Mouse (Mus musculus) liver, embryonic 14.5 days (tissue): ENCODE measurements at regions not wholly inside any gene's neighbourhood (a gene's known extent, or its start where the extent isn't known, plus 50 kb on each side); places are given as distances from the start of the nearest gene placed in this dataset.

Source experiments
- ATAC-seq: fragments of 200-750 bp; cut with Nextera tagmentation; 2 replicates; pipeline ENCODE4 v1.8.0; 2017; ENCODE audit warnings: moderate number of reproducible peaks, mild to moderate bottlenecking, moderate library complexity; ENCODE audit not compliant: insufficient read depth
- DNase-seq, 3 experiments: peaks; one replicate each; pipeline ENCODE4 v3.0.0-alpha.2; 2012 to 2013; ENCODE audit warnings: low read depth in 3 of 3, low spot score in 3 of 3
- H3K27ac ChIP-seq: fragments of 300-500 bp; sonication (generic); 2 replicates; pipeline ENCODE4 v1.5.1; 2014; ENCODE audit warnings: moderate library complexity, mild to moderate bottlenecking, control low read depth, inconsistent platforms
- H3K27me3 ChIP-seq: fragments of 300-500 bp; sonication (generic); 2 replicates; pipeline ENCODE4 v1.6.1; 2014; ENCODE audit warnings: mild to moderate bottlenecking, low read length, moderate library complexity; ENCODE audit not compliant: control insufficient read depth, insufficient read depth
- H3K36me3 ChIP-seq: fragments of 300-500 bp; sonication (generic); replicated peaks from 2 replicates; pipeline ENCODE4 v1.6.1; 2014; ENCODE audit warnings: low read depth; ENCODE audit not compliant: control insufficient read depth, insufficient read depth
- H3K4me1 ChIP-seq, 2 experiments: fragments of 200-500 bp in 1 of 2; fragments of 300-500 bp in 1 of 2; sonication (generic) in 1 of 2; replicated peaks; 2 replicates each; pipeline ENCODE4 v1.6.1; 2012 to 2014; ENCODE audit warnings: antibody characterized with exemption in 1 of 2, inconsistent platforms in 1 of 2, low read length in 1 of 2; ENCODE audit not compliant: control insufficient read depth in 2 of 2, insufficient read depth in 2 of 2
- H3K4me2 ChIP-seq: fragments of 300-500 bp; sonication (generic); 2 replicates; pipeline ENCODE4 v1.6.1; 2014; ENCODE audit warnings: low read depth, mild to moderate bottlenecking, control low read depth, moderate library complexity
- H3K4me3 ChIP-seq, 2 experiments: fragments of 200-500 bp in 1 of 2; fragments of 300-500 bp in 1 of 2; sonication (generic) in 1 of 2; 2 replicates each; pipeline ENCODE4 v1.5.1; 2012 to 2014; ENCODE audit warnings: low read depth in 2 of 2, low read length in 2 of 2, mild to moderate bottlenecking in 2 of 2, control low read depth in 1 of 2, inconsistent platforms in 1 of 2, moderate library complexity in 1 of 2; ENCODE audit not compliant: insufficient read depth in 1 of 2
- H3K9ac ChIP-seq: fragments of 300-500 bp; sonication (generic); replicated peaks from 2 replicates; pipeline ENCODE4 v1.6.1; 2014; ENCODE audit warnings: mild to moderate bottlenecking, control low read depth, moderate library complexity
- H3K9me3 ChIP-seq: fragments of 300-500 bp; sonication (generic); 2 replicates; pipeline ENCODE4 v1.6.1; 2016; ENCODE audit warnings: low read length, mixed read lengths; ENCODE audit not compliant: control insufficient read depth
- CTCF ChIP-seq: IDR thresholded peaks from 2 replicates; pipeline ENCODE4 v1.5.1; 2016; ENCODE audit warnings: antibody characterized with exemption, low read depth, control low read depth
- EP300 ChIP-seq: IDR thresholded peaks from 2 replicates; pipeline ENCODE4 v1.6.1; 2016; ENCODE audit warnings: antibody characterized with exemption, low read depth
- WGBS: fragments of 180-500 bp; shearing (Covaris S2); extraction: QIAGEN DNeasy Blood & Tissue Kit; methylation state at CpG from one replicate; pipeline ENCODE4 v1.1.7; 2014; ENCODE audit not compliant: insufficient replicate concordance; 5-methylcytosine and 5-hydroxymethylcytosine counted together

DNA sequence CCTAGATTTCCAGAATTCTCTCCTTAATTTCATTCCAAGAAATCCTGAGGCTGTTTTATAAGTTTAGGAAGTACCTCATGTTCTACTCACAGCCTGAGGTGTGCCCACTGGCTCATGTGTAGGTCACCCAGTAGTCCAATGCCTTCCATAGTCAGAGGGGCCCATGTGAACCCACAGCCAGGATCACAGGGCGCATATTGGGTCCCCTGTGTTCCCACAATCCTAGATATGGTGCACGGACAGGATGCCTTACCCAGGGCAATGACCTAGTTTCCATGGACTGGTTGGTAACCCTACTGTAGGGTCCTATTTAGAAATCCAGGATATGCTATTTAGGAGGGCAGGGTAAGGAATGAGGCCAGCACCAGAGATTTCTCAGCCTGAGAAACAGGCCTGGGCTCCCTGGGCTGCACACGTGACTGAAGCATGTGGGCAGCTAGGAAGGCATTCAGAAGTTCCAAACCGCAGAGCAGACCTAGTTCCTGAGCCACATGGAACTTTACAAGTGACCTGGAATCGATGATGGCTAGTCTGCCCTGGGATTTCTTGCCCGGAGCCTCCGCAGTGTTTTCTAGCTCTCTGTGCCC is 90.5 kb downstream of the Rpl14 start:
- no peak for DNase-seq
- no peaks in the 10 kb centered on the region for H3K4me1 ChIP-seq
- TF ChIP-seq CTCF (no peak), EP300 (no peak)
- no peak overlapping the region for H3K4me3 ChIP-seq
- H3K36me3 ChIP-seq = no peaks in the 10 kb centered on the region
- no peak overlapping the region for H3K4me2 ChIP-seq
- WGBS = 67% methylated on average over 7 of the region's 7 CpGs
- no peaks in the 10 kb centered on the region for H3K9me3 ChIP-seq
- no peaks in the 10 kb centered on the region for H3K27me3 ChIP-seq
- H3K27ac ChIP-seq = no peak overlapping the region
- no peak for ATAC-seq
- H3K9ac ChIP-seq = no peak overlapping the region

DNA sequence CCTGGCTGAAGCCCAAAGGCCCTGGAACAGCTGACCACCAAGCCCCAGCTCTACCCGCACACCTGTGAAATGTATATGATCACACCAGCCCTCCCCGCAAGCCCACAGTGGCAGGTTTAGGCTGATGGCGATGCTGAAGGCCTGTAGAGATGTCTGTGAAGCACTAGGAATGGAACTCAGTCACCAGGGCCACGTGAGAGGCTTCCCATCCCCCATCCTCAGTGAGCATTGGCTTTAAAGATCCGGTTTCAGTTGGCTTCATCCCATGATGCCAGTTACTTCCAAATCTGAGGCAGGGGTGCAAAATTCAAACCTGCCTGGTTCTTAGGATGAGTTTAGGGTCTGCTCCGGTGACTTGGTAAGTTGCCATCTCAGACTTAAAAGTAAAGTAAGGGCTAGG is 91.9 kb downstream of the Rpl14 start:
- no peak overlapping the region for H3K27ac ChIP-seq
- H3K36me3 ChIP-seq = no peaks in the 10 kb centered on the region
- H3K27me3 ChIP-seq = no peaks in the 10 kb centered on the region
- TF ChIP-seq EP300 (no peak), CTCF (no peak)
- WGBS = 51% methylated on average over 6 of the region's 6 CpGs
- H3K4me2 ChIP-seq = no peak overlapping the region
- DNase-seq (no peak), ATAC-seq (no peak)
- H3K9ac ChIP-seq = no peak overlapping the region
- H3K4me1 ChIP-seq = no peaks in the 10 kb centered on the region
- H3K9me3 ChIP-seq = no peaks in the 10 kb centered on the region
- no peak overlapping the region for H3K4me3 ChIP-seq

DNA sequence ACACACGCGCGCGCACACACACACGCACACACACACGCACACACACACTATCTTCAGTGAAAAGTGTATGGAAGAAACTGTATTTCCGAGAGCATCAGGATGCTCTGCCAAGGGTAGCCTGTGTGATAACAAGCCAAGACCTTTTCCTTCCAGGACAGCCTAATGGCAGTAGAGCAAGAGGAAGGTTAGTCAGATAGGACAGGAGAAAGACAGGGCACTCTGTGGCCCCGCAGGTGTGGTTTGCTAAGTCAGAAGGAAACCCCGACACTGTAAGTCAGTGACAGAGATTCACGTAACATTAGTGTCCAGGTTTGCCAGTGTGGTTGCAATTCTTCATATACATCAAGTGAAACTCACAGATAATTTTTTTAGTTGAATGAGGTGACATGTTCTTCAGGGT is 92.8 kb downstream of the Rpl14 start:
- ATAC-seq (no peak), DNase-seq (no peak)
- whole genome bisulfite sequencing = 77% methylated on average over 10 of the region's 10 CpGs
- no peak overlapping the region for H3K9ac ChIP-seq
- H3K36me3 ChIP-seq = no peaks in the 10 kb centered on the region
- no peaks in the 10 kb centered on the region for H3K4me1 ChIP-seq
- no peaks in the 10 kb centered on the region for H3K27me3 ChIP-seq
- H3K27ac ChIP-seq = no peak overlapping the region
- TF ChIP-seq CTCF (no peak), EP300 (no peak)
- no peaks in the 10 kb centered on the region for H3K9me3 ChIP-seq
- H3K4me3 ChIP-seq = no peak overlapping the region
- no peak overlapping the region for H3K4me2 ChIP-seq

- DNase-seq (no peak), ATAC-seq (no peak)
- 46% methylated on average over 6 of the region's 6 CpGs for WGBS
- Histone ChIP-seq H3K9ac (no peak overlapping the region), H3K27ac (no peak overlapping the region), H3K27me3 (peaks cover 10% of the 10 kb centered on the region), H3K4me3 (no peak overlapping the region), H3K4me1 (no peaks in the 10 kb centered on the region), H3K36me3 (no peaks in the 10 kb centered on the region), H3K4me2 (no peak overlapping the region), H3K9me3 (no peaks in the 10 kb centered on the region)
- TF ChIP-seq EP300 (no peak), CTCF (no peak)
These were observed 101.2 kb downstream of the Rpl14 start for GRCm38 (mm10) chr9:120672452-120672851.

DNA sequence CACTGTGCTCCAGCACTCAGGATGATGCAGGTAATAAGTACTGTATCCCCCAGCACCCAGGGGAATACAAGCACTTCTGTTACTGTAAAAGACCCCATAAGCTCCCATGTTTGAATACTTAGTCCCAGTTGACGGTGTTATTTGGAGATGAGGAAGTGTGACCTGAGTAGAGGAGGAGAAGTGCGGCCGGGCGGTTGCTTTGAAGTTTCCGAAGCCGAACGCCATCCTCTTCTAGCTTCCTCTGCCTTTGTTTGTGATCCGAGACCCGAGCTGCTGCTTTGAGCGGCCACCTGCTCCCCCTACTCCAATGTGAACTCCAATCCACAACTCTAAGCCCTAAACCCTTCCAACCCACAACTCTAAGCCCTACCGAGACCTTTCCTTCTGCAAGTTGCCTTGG is 103.6 kb downstream of the Rpl14 start:
- H3K36me3 ChIP-seq = no peaks in the 10 kb centered on the region
- H3K4me2 ChIP-seq = no peak overlapping the region
- no peak overlapping the region for H3K27ac ChIP-seq
- H3K27me3 ChIP-seq = peaks cover 10% of the 10 kb centered on the region
- H3K4me3 ChIP-seq = no peak overlapping the region
- TF ChIP-seq CTCF = no peak
- no peak for TF ChIP-seq EP300
- WGBS = 2% methylated on average over 11 of the region's 11 CpGs
- no peak overlapping the region for H3K9ac ChIP-seq
- DNase-seq (no peak), ATAC-seq (no peak)
- peaks cover 0 to under 1% of the 10 kb centered on the region in 2 experiments; a peak in 1 of 4 replicates for H3K4me1 ChIP-seq
- H3K9me3 ChIP-seq = no peaks in the 10 kb centered on the region
